Mouse (Mus musculus): ENCODE data around the gene Cdipt.

Gene Cdipt

GRCm38 (mm10) chr7:127012845-127013244 lies 37.1 kb downstream of the Cdipt start:
- no peak for DNase-seq (ENCODE audit: inconsistent ontology term)

- no peak for DNase-seq (ENCODE audit: inconsistent ontology term)
These were observed 37.7 kb downstream of the Cdipt start for GRCm38 (mm10) chr7:127013385-127013784.

GRCm38 (mm10) chr7:127014320-127014719 lies 38.6 kb downstream of the Cdipt start, which contains the start of gene Mvp:
TSS of gene Mvp (minus strand) at chr7:127014621.
- peak; percentile 63 for DNase-seq (ENCODE audit: inconsistent ontology term)

GRCm38 (mm10) chr7:127014993-127015392 lies 39.3 kb downstream of the Cdipt start:
- no peak for DNase-seq (ENCODE audit: inconsistent ontology term)

GRCm38 (mm10) chr7:127016081-127016480 lies 40.4 kb downstream of the Cdipt start:
- peak; percentile 73 for DNase-seq (ENCODE audit: inconsistent ontology term)

GRCm38 (mm10) chr7:127016481-127016485 lies 40.6 kb downstream of the Cdipt start, which contains the start of gene Pagr1b:
TSS of gene Pagr1b (minus strand) at chr7:127016484.
- DNase-seq (ENCODE audit: inconsistent ontology term): no peak

GRCm38 (mm10) chr7:127016486-127016938 lies 40.8 kb downstream of the Cdipt start:
- DNase-seq (ENCODE audit: inconsistent ontology term): no peak

GRCm38 (mm10) chr7:127016971-127017949 lies 41.5 kb downstream of the Cdipt start, which contains the start of gene Pagr1a:
TSS of gene Pagr1a (minus strand) at chr7:127017352.
- DNase-seq (ENCODE audit: inconsistent ontology term): peak; percentile 95

- no peak for DNase-seq (ENCODE audit: inconsistent ontology term)
These were observed 42.2 kb downstream of the Cdipt start for GRCm38 (mm10) chr7:127017950-127018345.

GRCm38 (mm10) chr7:127018416-127019305 lies 42.9 kb downstream of the Cdipt start:
- DNase-seq (ENCODE audit: inconsistent ontology term): no peak

- DNase-seq (ENCODE audit: inconsistent ontology term): no peak
These were observed 43.7 kb downstream of the Cdipt start for GRCm38 (mm10) chr7:127019306-127019960.

- no peak for DNase-seq (ENCODE audit: inconsistent ontology term)
These were observed 44.3 kb downstream of the Cdipt start for GRCm38 (mm10) chr7:127020031-127020430.

- peak; percentile 29 for DNase-seq (ENCODE audit: inconsistent ontology term)
These were observed 44.8 kb downstream of the Cdipt start for GRCm38 (mm10) chr7:127020491-127020890.

- peak; percentile 78 for DNase-seq (ENCODE audit: inconsistent ontology term)
These were observed 45.3 kb downstream of the Cdipt start, which contains the start of the genes Gm42742 and Prrt2 for GRCm38 (mm10) chr7:127020901-127021562. TSS of gene Gm42742 (minus strand) at chr7:127021097. TSS of gene Prrt2 (minus strand) at chr7:127021211.

GRCm38 (mm10) chr7:127021563-127022527 lies 46.1 kb downstream of the Cdipt start:
- no peak for DNase-seq (ENCODE audit: inconsistent ontology term)

- DNase-seq (ENCODE audit: inconsistent ontology term): no peak
These were observed 47.0 kb downstream of the Cdipt start for GRCm38 (mm10) chr7:127022528-127023271.

- DNase-seq (ENCODE audit: inconsistent ontology term): no peak
These were observed 47.6 kb downstream of the Cdipt start for GRCm38 (mm10) chr7:127023272-127023691.

- DNase-seq (ENCODE audit: inconsistent ontology term): no peak
These were observed 48.4 kb downstream of the Cdipt start for GRCm38 (mm10) chr7:127023896-127024690.
